Mouse (Mus musculus) adrenal gland, adult 8-10 months (tissue): ENCODE results near the gene Tcf15. TPM values are rescaled to one million over a fixed set of nuclear protein-coding genes. Genes with fewer than 3 reads are reported as not detected.

Experiments used
- DNase-seq: peaks from one replicate; pipeline ENCODE4 v3.0.0; 2022
- total RNA-seq, 4 experiments: library from RNA; stranded (reverse); gene quantifications; 2 replicates each; pipeline ENCODE4 v1.2.4; 2022

Gene Tcf15
- 1 to 10 TPM; 1.5 to 4.1 (median 3.0) TPM for total RNA-seq

- DNase-seq, result peak; percentile 49
Measured at GRCm38 (mm10) chr2:152143279-152144157, at the start of gene Tcf15. Tcf15 (plus strand) TSS chr2:152143561.

DNA sequence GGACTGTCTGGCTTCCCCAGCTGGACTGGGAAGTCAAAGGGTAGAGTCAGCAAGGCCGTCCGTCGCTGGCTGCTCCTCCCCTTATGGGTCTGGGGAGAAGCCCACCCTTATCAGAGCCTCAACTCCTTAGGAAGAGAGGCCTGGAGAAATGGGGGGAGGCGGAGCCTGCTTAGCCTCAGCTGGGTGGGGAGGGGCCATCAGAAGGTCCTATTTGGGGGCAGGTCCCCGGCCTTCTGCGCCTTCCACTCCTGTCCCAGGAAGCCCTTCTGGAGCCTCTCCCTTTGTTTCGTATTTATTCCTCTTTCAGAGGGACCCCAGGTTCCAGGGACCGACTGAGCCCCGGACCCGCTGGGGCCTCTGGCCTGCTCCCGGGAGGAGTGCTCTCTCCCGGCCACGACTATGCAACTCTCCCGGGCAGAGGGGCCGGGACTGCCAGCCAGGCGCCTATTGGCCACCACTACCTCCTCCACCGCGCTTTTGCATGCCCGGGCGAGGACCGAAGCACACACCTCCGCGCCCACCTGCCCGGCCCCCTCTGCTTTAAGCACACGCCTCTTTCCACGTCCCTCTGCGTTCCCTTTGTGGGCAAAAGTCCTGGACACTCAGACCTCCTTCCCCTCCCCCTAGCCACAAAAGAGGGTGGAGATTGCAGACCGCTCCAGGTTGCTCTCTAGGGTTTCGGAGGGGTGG lies 48.4 kb upstream of the Tcf15 start:
- no peak for DNase-seq

- DNase-seq, result no peak
Measured at GRCm38 (mm10) chr2:152096922-152097321, 46.4 kb upstream of the Tcf15 start.

- DNase-seq, result no peak
Measured at GRCm38 (mm10) chr2:152097916-152098315, 45.4 kb upstream of the Tcf15 start.

DNA sequence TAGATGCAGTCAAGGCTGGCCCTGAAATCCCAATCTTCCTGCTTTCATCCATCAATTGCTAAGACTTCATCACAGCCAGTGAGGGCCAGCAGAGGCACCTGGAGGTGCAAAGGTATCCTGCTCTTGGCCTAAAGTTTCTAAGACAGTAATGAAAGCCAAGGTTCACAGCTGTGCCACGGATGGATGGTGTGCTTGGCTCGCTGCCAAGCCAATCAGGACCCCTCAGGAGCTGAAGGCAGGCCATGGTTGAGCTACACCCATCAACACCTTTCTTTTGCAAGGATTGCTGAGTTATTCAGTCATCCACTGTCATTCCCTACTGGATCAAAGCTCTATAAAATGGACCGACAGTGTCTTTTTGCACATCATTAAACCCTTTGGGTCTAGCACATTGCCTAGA lies 43.8 kb upstream of the Tcf15 start:
- no peak for DNase-seq

GRCm38 (mm10) chr2:152101761-152102160 lies 41.6 kb upstream of the Tcf15 start:
- no peak for DNase-seq

GRCm38 (mm10) chr2:152102369-152102768 lies 41.0 kb upstream of the Tcf15 start:
- no peak for DNase-seq

DNA sequence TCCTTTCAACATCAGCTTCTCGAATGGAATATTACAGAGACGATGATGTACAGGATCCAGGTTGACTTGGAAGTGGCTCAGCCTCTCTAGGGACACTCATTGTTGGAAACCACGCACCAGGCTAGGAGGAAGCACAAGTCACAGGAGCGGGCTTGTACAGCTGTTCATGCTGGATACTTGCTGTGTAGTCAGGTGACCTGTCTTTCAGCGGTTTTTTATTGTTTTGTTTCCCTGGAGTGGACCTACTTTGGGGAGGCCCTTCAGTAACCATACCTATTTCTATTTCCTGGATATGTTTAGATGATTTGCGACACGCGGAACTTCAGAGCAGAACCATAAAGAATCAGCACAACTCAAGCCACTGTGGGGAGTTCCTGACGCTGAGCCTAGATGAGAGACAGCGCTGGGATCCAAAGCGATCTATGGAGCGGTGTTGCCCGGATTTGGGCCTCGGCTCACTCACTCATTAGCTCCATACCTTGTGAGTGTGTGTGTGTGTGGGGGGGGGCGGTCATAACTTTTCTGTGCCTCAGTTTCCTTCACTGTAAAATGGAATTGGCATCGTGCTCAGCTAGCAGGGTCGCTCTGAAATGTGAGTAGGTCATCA lies 38.5 kb upstream of the Tcf15 start:
- DNase-seq, result no peak

- peak; percentile 95 for DNase-seq
Measured at GRCm38 (mm10) chr2:152105318-152106224, 37.8 kb upstream of the Tcf15 start, which contains the start of gene Srxn1. Srxn1 (plus strand) TSS chr2:152105516.

DNA sequence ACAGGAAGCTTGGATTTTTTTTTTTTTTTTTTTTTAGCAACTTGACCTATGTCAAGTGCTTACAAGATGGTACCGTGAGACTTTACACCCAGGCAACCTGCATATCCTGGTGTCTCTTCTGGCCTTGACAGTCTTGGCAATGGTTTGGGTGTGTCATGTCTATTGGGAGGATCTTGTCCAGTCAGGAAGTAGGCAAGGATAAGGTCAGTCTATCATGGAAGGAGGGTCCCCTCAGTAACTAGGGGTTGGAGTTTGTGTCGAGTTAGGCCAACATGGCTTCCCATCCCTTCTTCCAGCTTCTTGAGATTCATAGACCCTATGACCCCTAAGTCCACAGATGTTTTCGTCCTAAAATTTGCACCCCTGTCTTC lies 37.2 kb upstream of the Tcf15 start:
- no peak for DNase-seq

DNA sequence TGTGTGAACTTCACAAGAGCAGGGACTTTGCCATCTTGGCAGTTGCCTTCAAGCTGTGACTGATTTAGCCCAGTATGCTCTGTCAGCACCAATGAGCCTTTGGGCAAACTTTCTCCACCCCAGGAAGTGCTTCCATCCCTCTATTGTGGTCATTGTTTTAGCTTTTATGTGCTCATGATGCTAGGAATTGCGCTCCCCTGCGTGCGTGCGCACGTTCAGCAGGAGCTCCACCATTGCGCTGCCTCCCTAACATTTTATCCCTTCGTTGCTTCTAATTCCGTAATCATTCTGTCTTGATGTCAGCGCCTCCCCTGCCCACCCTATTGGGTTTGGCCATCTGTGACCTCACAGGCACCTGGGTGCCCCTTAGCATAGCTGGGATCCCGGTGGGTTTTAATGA lies 36.8 kb upstream of the Tcf15 start:
- no peak for DNase-seq

GRCm38 (mm10) chr2:152108702-152109101 lies 34.7 kb upstream of the Tcf15 start:
- no peak for DNase-seq

DNA sequence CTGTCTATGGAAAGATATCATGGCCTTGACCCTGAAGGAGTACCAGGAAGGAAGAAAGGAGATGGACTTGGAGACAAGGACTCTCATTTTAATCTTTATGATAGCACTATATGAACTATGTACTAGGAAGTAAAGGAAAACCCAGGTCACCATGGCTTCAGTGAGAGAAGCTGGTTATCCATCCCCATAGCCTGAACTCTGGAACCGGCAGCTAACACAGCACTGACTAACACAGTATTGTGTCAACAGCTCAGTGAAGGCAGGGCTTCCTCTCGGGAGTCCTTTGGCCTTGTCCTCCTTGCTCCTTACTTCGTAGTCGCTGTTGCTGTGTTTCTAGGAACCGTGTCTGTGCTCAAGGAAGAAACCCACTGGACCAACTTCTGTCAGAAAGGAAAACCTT lies 34.0 kb upstream of the Tcf15 start:
- DNase-seq, result no peak

- no peak for DNase-seq
Measured at GRCm38 (mm10) chr2:152111311-152111710, 32.0 kb upstream of the Tcf15 start.

DNA sequence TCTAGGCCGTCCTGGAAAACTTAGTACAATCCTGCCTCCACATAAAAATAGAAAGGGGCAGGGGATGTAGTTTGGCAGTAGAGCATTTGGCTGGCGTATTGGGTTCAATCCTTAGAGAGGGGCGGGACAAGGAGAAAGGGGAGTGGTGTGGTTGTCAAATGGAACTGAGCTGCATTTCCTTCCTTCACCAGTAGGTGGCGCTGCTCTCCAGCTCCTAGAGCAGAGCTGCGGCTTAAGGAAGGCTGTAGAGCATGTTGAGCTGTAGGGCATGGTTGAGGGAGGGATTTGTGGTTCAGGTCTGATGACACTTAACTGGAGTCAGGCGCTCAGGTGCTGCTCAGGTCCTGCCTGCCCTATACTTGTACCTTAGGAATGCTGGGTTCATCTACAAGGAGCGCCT lies 31.4 kb upstream of the Tcf15 start:
- DNase-seq, result peak; percentile 83

DNA sequence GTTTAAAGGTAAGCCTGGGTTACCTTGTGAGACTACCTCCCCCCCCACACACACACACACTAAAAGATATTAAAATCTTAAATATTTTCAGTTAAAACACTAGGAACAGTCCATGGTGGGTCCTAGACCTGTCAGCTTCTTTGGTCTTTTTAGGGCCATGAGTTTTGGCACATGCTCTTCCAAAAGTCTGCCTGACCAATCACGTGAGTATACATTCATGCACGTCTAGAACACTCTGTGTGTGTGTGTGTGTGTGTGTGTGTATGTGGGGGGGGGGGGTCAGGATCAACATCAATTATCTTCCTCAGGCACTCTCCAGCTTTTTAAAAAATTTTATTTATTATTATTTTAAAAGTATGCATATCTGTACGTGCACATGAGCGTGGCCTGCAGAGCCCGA lies 30.9 kb upstream of the Tcf15 start:
- DNase-seq, result no peak

- no peak for DNase-seq
Measured at GRCm38 (mm10) chr2:152112970-152113369, 30.4 kb upstream of the Tcf15 start.

GRCm38 (mm10) chr2:152114057-152114975 lies 29.0 kb upstream of the Tcf15 start:
- no peak for DNase-seq

DNA sequence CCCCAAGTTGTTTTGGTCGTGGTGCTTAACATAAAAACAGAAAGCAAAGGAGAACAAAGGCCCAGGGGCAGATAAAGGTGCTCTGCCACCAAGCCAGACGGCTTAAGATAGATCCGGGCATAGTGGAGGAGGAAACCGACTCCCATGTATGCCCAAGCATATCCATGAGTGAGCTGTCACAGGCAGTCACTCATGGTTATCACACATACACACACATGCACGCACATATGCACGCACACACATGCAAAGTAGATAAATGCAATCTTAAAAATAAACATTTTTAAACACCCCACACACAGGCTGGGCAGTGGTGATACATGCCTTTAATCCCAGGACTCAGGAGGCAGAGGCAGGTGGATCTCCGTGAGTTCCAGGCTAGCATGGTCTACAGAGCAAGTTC lies 25.7 kb upstream of the Tcf15 start:
- no peak for DNase-seq

DNA sequence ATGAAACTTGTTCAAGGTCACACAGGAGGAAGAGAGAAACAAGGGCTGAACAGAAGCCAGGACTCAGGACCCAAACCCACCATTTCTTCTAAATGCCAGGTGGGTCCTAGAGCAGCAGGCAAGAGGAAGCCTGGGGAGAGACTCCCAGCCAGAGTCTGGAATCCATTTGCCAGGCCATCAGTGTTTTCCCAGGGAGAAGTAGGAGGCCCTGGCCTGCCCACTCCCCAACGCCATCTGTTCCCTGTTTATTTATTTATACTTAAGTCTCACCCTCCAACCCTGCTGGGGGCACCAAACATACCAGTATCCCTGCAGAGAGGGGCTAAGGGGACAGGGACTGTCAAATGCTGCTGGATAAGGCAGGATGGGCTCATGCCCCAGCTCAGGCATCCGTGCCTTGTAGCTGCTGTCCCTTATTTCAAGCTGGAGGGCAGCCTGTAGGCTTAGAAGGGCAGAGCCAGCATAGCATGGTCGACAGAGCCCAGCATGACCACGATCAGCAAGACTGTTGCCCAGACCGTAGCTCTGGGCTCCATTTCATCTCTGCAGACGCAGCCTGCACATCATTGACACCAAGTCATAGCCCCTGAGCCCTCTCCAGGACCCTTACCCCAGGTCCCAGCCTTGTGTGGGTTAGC lies 24.0 kb upstream of the Tcf15 start:
- DNase-seq, result no peak

DNA sequence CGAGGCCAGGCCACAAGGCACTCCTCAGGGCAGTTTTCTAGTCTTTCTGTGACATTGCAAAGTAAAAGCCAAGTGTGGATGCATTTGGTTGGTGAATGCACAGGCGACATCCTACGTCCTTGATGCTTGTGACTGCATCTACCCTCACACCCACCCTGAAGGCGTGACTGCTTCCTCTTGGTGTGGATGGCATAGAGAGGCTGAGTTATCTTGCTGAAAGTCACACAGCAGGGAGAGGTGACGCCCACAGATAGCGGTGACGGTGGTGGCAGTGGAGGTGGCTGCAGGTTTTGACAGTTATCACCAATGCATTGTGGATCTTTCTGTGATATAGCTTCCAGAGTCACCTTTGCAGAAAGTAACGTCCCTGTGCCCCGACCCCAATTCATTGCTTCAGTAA lies 20.5 kb upstream of the Tcf15 start:
- DNase-seq, result no peak
